Mouse (Mus musculus): ENCODE measurements at regions not wholly inside any gene's neighbourhood (a gene's known extent, or its start where the extent isn't known, plus 50 kb on each side); places are given as distances from the start of the nearest gene placed in this dataset.

DNA sequence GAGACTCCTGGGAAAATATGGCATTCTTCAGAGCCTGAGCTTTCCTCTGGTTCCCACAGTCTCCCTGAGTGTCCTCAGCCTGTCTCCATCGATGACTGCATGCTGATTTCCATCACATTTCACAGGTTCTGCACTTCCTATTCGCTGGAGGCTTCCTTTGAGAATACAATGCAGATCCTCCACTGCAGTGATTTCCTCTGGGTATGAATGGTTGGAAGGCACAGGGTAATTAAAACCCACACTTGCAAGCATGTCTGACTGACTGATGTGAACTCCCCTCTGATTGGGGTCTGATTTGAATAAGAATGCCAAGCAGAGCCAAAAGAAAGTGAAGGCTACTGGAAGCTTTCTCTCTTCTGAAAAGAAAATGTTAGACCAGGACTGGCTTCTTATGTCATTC, 67.1 kb upstream of the Lrrn1 start:
- no peaks in the 10 kb centered on the region for H3K36me3 ChIP-seq (ENCODE audit: control insufficient read depth, insufficient read depth, low read length)
- H3K4me1 ChIP-seq (ENCODE audit: control insufficient read depth, insufficient read depth, low read length), result no peaks in the 10 kb centered on the region
- WGBS, result 19% methylated on average over 2 of the region's 2 CpGs
- H3K4me3 ChIP-seq (ENCODE audit: insufficient read depth, low read depth, low read length), result no peak overlapping the region
- H3K27me3 ChIP-seq (replicated peaks; ENCODE audit: control insufficient read depth, insufficient read depth, low read length), result no peaks in the 10 kb centered on the region
- no peak for DNase-seq
- H3K27ac ChIP-seq (ENCODE audit: insufficient read depth, low read depth, low read length), result no peak overlapping the region
- TF ChIP-seq POLR2A (IDR thresholded peaks at IDR 0.05; ENCODE audit: low read depth, low read length) (no peak), CTCF (conservative IDR thresholded peaks at IDR 0.05; ENCODE audit: insufficient read depth, insufficient read length, low read depth, low read length) (no peak)

DNA sequence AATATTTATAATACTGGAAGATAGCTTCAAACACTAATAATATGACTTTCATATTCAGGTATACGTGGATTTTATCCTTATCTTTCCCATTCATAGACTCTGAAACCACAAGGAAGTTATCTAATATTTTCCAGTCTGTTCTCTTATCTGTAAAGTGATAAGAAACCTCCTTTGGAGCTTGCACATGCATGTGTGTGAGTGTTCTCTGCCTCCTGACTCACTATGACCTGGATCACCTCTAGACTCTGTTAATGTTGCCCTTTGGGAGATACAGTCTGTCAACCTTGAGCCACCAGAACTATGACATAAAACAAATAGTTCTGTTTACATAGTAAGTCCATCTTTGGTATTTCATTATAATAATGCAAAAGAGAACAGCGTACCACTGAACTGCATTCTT, 56.2 kb upstream of the Lrrn1 start:
- Histone ChIP-seq H3K4me1 (ENCODE audit: control insufficient read depth, insufficient read depth, low read length) (no peaks in the 10 kb centered on the region), H3K36me3 (ENCODE audit: control insufficient read depth, insufficient read depth, low read length) (no peaks in the 10 kb centered on the region), H3K4me3 (ENCODE audit: insufficient read depth, low read depth, low read length) (no peak overlapping the region), H3K27me3 (replicated peaks; ENCODE audit: control insufficient read depth, insufficient read depth, low read length) (no peaks in the 10 kb centered on the region), H3K27ac (ENCODE audit: insufficient read depth, low read depth, low read length) (no peak overlapping the region)
- TF ChIP-seq CTCF (conservative IDR thresholded peaks at IDR 0.05; ENCODE audit: insufficient read depth, insufficient read length, low read depth, low read length) (no peak), POLR2A (IDR thresholded peaks at IDR 0.05; ENCODE audit: low read depth, low read length) (no peak)
- no peak for DNase-seq
- 62% methylated on average over 2 of the region's 2 CpGs for WGBS

DNA sequence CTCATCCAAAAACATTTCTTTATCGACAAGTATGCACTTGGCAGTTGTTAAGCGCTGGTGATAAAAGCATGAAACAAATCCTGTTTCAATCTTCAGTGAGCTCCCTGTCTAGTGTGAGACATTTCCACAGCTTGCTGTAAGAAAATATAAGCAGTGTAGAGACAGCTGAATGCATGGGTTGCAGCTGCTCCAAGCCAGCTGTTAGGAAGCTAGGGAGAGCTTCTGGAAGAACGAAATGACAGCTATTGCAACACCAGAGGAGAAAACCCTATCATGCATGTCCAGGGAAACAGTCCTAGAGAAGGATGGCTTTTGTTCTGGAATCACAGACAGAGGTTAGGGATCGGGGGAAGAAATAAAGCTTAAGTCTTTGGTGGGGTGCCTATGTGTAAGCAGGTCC, 55.4 kb upstream of the Lrrn1 start:
- WGBS, result 66% methylated on average over 4 of the region's 4 CpGs
- TF ChIP-seq POLR2A (IDR thresholded peaks at IDR 0.05; ENCODE audit: low read depth, low read length), result no peak
- no peak for TF ChIP-seq CTCF (conservative IDR thresholded peaks at IDR 0.05; ENCODE audit: insufficient read depth, insufficient read length, low read depth, low read length)
- Histone ChIP-seq H3K4me3 (ENCODE audit: insufficient read depth, low read depth, low read length) (no peak overlapping the region), H3K27ac (ENCODE audit: insufficient read depth, low read depth, low read length) (no peak overlapping the region), H3K36me3 (ENCODE audit: control insufficient read depth, insufficient read depth, low read length) (no peaks in the 10 kb centered on the region), H3K4me1 (ENCODE audit: control insufficient read depth, insufficient read depth, low read length) (no peaks in the 10 kb centered on the region), H3K27me3 (replicated peaks; ENCODE audit: control insufficient read depth, insufficient read depth, low read length) (no peaks in the 10 kb centered on the region)
- DNase-seq, result no peak

Measured in kidney, adult 2 months (tissue).